Mouse (Mus musculus): Measurements from ENCODE around the gene Mertk.
A peak's percentile ranks its signal among the peaks of the same experiment; 100 is the strongest.

The Mertk gene

GRCm38 (mm10) chr2:128722106-128722710, 23.5 kb downstream of the Mertk start:
- DNase-seq (ENCODE audit: low spot score in 2 of 2) = no peak

GRCm38 (mm10) chr2:128726067-128726466, 27.3 kb downstream of the Mertk start:
- DNase-seq (ENCODE audit: low spot score in 2 of 2) = no peak

GRCm38 (mm10) chr2:128726626-128727025, 27.9 kb downstream of the Mertk start:
- DNase-seq (ENCODE audit: low spot score in 2 of 2) = no peak

GRCm38 (mm10) chr2:128727552-128727951, 28.8 kb downstream of the Mertk start:
- no peak for DNase-seq (ENCODE audit: low spot score in 2 of 2)

GRCm38 (mm10) chr2:128728066-128728465, 29.3 kb downstream of the Mertk start:
- no peak for DNase-seq (ENCODE audit: low spot score in 2 of 2)

- no peak for DNase-seq (ENCODE audit: low spot score in 2 of 2)
Measured at GRCm38 (mm10) chr2:128729141-128729540, 30.4 kb downstream of the Mertk start.

- DNase-seq (ENCODE audit: low spot score in 2 of 2) = no peak
Measured at GRCm38 (mm10) chr2:128731514-128731913, 32.8 kb downstream of the Mertk start.

- no peak for DNase-seq (ENCODE audit: low spot score in 2 of 2)
Measured at GRCm38 (mm10) chr2:128731951-128732350, 33.2 kb downstream of the Mertk start.

- DNase-seq (ENCODE audit: low spot score in 2 of 2) = no peak
Measured at GRCm38 (mm10) chr2:128735089-128735488, 36.3 kb downstream of the Mertk start.

GRCm38 (mm10) chr2:128737051-128737450, 38.3 kb downstream of the Mertk start:
- DNase-seq (ENCODE audit: low spot score in 2 of 2) = no peak

- no peak for DNase-seq (ENCODE audit: low spot score in 2 of 2)
Measured at GRCm38 (mm10) chr2:128737796-128738195, 39.0 kb downstream of the Mertk start.

- peak; percentile 48 to 68 for DNase-seq (ENCODE audit: low spot score in 2 of 2)
Measured at GRCm38 (mm10) chr2:128738725-128739258, 40.0 kb downstream of the Mertk start.

GRCm38 (mm10) chr2:128745879-128746620, 47.3 kb downstream of the Mertk start:
- DNase-seq (ENCODE audit: low spot score in 2 of 2) = no peak

GRCm38 (mm10) chr2:128746621-128747151, 47.9 kb downstream of the Mertk start:
- DNase-seq (ENCODE audit: low spot score in 2 of 2) = no peak

- DNase-seq (ENCODE audit: low spot score in 2 of 2) = no peak
Measured at GRCm38 (mm10) chr2:128747433-128748028, 48.8 kb downstream of the Mertk start.

GRCm38 (mm10) chr2:128748171-128748570, 49.4 kb downstream of the Mertk start:
- DNase-seq (ENCODE audit: low spot score in 2 of 2) = no peak

- no peak for DNase-seq (ENCODE audit: low spot score in 2 of 2)
Measured at GRCm38 (mm10) chr2:128751030-128751429, 52.3 kb downstream of the Mertk start.

- no peak for DNase-seq (ENCODE audit: low spot score in 2 of 2)
Measured at GRCm38 (mm10) chr2:128753295-128753873, 54.6 kb downstream of the Mertk start.

GRCm38 (mm10) chr2:128755149-128755691, 56.5 kb downstream of the Mertk start:
- no peak for DNase-seq (ENCODE audit: low spot score in 2 of 2)

- no peak for DNase-seq (ENCODE audit: low spot score in 2 of 2)
Measured at GRCm38 (mm10) chr2:128758724-128759340, 60.1 kb downstream of the Mertk start.

- DNase-seq (ENCODE audit: low spot score in 2 of 2) = no peak
Measured at GRCm38 (mm10) chr2:128762008-128762407, 63.3 kb downstream of the Mertk start.
